Mouse (Mus musculus) erythroblast, embryonic 14.5 days (primary cell): Measurements from ENCODE around the gene Calr4.

Source experiments
- GATA1 ChIP-seq: IDR thresholded peaks from 2 replicates; pipeline ENCODE4 v1.6.1; 2012; ENCODE audit warnings: low read length, inconsistent platforms, mixed read lengths
- TAL1 ChIP-seq: IDR thresholded peaks from 3 replicates; pipeline ENCODE4 v1.6.1; 2012; ENCODE audit warnings: low read length, inconsistent platforms, mixed read lengths

DNA sequence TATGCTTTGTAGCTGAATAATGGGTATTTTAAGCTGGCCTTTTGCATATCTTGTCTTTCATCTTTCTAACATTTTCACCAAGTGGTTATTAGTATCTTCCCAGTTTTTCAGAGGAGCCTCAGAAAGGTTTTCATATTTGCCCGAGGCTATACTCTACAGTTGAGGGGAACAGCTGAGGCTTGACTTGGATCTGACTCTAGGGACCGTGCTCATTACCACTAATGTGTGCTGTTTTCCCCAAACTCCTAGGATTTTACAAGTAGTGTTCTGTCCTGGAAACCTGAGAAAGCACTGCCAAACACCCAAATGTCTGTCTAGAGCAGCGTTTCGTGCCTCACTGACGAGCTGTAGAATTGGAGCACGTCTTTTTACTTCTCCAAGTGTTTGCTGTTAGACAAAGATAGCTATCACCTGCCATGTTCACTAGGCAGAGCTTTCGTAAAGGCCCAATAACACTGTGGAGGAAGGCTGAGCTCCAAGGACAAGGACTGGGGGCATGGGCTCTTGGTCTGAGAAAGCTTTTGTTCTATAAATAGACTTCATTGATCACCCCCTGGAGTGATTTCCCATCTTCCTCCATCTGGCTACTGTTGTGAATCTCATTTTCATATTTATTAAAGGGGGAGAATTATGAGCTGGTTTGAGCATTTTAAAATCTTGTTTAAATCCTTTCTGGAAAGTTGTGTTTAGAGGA is 2.0 kb downstream of the Calr4 start:
- no peak for TF ChIP-seq GATA1
- TF ChIP-seq TAL1 = no peak
